Mouse (Mus musculus) heart, postnatal 14 days (tissue): Measurements from ENCODE around the gene Myh3. TPM values are rescaled to one million over a fixed set of nuclear protein-coding genes. Genes with fewer than 3 reads are reported as not detected.

Experiments used
- DNase-seq, 2 experiments: peaks; one replicate each; pipeline ENCODE4 v3.0.0; 2021 to 2022
- intact Hi-C: fragments of 180-260 bp; cut with DNase I; formaldehyde crosslinking; loops from one replicate; pipeline ENCODE4 v1.15.1; 2025
- long read RNA-seq, 2 experiments: library from polyadenylated mRNA; stranded (forward); transcript quantifications; one replicate each; pipeline ENCODE4 v2.0.0; 2021
- total RNA-seq, 2 experiments: library from RNA; stranded (reverse); gene quantifications; 2 replicates each; pipeline ENCODE4 v1.2.3; 2021

Gene Myh3
- total RNA-seq = not detected
- long read RNA-seq, experiment 1 = 0 reads
- long read RNA-seq, experiment 2 = 0 reads

DNA sequence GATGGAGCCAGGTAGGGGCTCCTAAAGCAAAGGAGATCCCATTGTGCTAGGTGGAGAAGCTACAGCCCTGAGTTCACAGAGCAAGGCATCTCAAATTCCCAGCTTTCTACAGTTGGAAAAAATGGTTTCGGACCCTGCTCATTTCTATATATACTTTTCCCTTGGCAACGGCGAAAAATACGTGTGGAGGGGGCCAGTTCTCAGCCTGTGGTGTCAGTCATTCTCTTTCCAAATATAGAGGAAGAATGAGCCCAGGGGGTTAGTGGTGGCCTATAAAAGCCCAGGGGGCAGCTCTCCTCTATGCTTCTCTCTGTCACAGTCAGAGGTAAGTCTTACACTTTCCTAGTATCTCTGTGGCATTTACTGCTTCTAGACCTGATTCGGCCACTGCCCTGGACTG is at the start of gene Myh3:
TSS of gene Myh3 (plus strand) at position 301 of the 400 bp plus-strand sequence.
- DNase-seq = no peak
- intact Hi-C loops = no loop called here

DNA sequence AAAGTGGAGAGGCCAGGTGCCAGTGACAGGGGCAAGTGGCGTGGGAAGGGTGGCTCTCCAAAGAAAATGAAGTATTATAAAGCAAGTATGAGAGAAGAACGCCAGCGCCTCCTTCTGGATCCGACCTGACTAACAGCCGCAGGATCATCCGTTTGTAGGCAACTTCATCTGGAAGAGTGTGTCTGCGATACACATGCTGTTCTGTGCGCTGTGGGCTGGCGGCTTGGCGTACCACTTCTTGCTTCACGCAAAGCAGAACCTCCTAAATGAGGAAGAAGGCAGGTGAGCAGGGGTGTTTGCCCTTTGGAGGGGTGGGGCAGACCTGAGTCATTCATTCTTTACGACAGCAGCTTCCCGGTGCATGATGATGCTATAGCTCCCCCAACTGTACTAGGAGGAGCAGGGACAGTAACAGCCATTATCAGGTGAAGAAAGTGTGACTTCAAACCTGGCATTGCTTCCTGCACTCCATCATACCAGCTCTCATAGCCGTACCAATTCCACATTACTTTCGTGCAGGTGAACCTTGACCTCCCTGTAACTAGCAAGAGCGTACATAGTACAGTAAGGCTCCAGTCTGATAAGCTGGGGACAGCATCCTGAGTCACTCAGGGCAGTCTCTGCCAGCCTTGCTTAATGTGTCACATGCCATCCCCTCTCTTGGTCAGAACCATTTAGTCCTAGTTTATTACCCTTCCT is 47.0 kb upstream of the Myh3 start:
- DNase-seq = no peak
- intact Hi-C loops = no loop called here

DNA sequence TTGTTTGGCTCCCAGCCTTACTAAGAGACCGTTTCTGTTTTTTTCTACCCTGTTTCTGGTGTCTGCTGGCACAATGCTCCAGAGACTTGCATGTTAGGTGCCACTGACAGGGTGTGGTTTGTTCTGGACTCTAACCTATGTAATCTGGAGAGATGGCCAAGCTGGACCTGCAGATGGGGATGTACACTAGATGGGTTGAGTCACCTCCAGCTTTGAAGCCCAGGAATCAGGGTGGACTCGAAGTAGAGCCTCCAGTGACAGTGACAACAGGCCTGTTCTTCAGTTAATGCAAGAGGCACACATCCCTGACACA is 46.5 kb upstream of the Myh3 start:
- DNase-seq = no peak

DNA sequence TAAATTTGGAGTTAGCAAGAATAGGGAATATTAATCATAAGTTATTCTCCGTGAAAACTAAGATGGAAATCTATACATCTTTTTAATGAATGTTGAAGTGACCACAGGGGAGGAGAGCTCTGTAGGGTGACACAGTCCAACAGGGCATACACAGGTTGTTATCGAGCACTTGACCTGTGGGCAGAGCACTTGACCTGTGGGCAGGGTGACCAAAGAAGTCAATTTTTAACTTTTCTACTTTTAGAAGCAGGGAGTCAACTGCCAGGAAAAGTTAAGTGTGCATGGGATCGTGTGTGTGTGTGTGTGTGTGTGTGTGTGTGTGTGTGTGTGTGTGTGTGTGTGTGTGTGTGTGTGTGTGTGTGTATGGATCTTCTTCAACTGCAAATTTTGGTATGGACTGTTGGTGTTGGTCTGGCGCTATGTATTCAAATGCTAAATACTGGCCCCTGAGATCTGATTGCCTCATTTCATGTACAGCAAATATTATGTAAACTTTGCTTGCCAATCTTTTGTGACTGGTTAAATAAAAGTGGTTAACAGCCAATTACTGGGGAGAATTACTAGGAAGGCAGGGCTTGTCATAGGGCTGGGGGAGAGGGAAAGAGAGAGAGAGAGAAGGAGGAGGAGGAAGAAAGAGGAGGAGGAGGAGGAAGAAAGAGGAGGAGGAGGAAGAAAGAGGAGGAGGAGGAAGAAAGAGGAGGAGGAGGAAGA is 43.2 kb upstream of the Myh3 start:
- intact Hi-C loops = no loop called here
- DNase-seq = no peak

More for the DNA sequence above, 46.5 kb upstream of the Myh3 start:
- intact Hi-C loops = no loop called here

GRCm38 (mm10) chr11:67036229-67036628 is 41.9 kb upstream of the Myh3 start:
- DNase-seq = no peak
- intact Hi-C loops = no loop called here

GRCm38 (mm10) chr11:67036892-67037291 is 41.2 kb upstream of the Myh3 start:
- no peak for DNase-seq
- intact Hi-C loops = no loop called here

- intact Hi-C loops = no loop called here
- DNase-seq = no peak
These were observed 38.3 kb upstream of the Myh3 start for GRCm38 (mm10) chr11:67039799-67040198.

DNA sequence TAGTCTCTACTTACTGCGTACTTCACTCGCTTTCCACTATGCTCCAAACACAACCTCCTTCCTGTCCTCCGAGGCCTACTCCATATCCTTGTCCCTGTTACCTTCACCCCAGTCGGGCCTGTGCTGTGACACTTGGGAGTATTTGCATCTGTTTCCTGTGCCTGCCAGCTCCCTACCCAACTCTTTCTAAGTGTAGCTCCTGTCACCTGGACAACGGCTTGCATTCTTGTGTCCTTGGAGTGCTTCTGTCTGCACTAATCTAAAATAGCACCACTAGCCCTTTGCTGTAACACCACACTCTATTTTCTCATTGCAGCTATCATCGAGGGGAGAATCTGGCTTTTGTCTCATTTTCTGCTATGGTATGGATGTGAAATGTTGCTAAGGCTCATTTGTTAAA is 37.6 kb upstream of the Myh3 start:
- no peak for DNase-seq
- intact Hi-C loops = no loop called here

- no peak for DNase-seq
- intact Hi-C loops = no loop called here
These were observed 35.1 kb upstream of the Myh3 start for GRCm38 (mm10) chr11:67043007-67043406.

DNA sequence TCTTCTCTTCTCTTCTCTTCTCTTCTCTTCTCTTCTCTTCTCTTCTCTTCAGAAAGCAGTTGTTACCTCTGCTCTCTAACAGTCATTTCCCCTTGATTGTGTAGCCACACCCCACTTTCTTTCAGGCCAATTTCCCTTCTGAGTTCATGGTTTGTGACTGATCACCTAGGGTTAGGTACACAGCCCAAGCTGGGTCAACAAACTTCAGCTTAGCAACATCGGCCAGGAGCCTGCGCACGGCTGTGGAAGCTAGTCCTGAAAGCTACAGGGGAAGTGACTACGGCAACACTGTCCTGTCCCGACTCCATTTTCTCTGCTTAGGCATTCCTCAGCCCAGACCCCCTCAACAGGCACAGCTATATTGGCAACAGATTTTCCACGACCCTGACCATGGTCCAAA is 33.1 kb upstream of the Myh3 start:
- DNase-seq = no peak
- intact Hi-C loops = no loop called here

DNA sequence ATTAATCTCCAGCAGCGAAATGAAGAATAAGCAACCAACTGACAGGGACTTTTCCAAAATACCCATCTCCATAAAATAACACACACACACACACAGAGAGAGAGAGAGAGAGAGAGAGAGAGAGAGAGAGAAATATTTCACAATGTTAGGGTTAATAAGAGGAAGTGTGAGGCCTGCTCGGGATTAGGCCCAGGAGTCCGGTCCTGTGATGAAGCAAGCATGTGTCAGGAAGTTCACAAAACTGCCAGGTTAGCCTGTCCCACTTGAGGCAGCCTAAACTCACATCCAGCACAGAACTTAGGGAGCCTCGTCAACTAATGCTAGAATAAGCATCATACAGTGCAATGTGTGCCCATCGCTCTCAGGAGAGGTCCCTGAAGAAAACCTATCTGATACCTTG is 30.9 kb upstream of the Myh3 start:
- intact Hi-C loops = no loop called here
- no peak for DNase-seq

DNA sequence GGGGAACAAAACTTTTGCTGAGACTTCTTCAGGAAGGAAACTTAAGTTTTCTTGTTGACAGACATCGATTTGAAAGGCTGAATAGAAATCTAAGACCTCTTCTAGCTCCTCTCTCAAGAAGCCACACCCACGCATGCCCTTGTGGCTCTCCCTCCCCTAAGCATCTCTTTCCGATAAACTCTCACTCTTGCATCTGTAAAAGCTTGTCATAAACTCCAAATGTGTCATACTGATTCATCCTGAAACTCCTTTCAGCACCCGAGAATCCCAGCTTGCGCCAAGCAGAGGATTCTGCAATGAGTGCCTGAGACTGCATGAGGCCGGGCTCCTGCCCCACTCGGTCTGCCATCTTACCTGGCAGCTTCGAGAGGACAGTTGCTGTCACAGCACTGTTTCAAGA is 29.6 kb upstream of the Myh3 start:
- DNase-seq = no peak
- intact Hi-C loops = no loop called here

DNA sequence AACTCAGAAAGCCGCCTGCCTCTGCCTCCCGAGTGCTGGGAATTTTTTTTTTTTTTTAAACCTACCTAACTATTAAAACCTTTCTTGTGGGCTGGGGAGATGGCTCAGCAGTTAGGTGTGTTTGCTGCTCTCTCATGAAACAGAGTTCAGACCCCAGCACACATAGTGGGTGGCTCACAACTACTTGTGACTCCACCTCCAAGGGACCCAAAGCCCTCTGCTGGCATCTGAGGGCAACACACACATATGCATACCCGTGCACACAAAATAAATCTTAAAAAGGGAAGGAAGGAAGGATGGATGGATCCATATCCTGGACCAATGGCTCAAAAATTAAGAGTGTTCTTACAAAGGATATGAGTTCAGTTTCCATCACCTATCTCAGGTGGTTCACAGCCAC is 28.8 kb upstream of the Myh3 start:
- intact Hi-C loops = no loop called here

DNA sequence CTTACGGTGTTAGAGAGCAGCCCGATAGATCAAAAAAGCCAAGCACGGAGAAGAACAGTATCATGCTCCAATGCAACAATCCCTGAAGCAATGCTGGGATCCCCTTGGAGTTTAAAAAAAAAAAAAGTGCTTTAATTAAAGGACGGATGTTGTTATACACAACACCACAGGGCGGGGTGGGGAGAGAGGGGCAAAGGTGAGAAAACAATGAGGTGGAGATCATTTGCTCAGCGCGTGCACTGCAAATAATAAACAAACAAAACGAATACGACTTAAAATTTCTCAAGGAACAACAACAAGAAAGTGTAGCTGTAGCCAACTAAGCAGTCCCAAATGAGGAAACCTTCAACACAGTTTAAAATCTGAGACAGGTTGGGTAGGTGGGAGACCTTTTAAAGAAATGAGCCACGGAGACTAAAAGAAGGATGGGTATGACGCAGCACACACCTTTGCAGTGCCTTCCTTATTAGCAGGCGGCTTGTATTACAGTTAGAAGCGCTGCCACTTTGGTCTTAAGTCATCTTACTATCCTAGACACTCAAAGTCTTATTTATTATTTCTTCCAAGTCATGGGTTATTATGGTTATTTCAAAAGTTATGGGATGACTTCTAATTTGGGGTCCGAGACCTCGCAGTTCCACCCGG is 26.3 kb upstream of the Myh3 start:
- intact Hi-C loops = loop anchor here (1.0 kb wide), 1 partner anchor 26 kb away; the partner anchor contains the start of gene Tmem220
- no peak for DNase-seq

More for the DNA sequence above, 28.8 kb upstream of the Myh3 start:
- DNase-seq = no peak

DNA sequence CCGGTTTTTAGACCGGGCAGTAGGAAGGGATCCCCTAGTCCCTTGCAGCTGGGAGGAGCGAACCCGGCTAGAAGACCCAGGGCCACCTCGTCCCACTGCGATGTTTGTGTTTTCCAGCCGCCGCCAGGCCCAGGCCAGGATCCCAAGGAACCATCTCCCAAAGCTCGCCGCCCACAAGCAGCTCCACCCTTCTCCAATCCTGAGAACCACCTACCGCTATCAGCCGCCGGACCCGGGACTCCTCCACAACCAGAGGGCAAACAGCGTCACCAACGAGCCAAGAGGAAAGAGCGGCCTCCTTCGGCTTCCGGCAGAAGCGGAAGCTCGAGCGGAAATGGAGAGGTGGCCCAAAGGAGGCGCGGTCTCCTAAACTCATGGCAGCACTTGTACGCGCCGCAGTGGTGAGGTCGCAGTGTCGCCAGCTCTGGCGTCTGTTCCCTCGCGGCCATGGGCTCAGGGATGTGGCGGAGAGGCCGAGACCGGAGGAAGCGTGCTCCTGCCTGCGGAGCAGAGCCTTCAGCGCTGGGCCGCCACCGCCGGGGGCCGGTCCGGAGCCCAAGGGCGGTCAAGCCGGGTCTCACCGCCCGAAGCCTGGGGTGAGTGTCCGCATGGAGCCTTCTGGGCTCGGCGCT is 25.7 kb upstream of the Myh3 start, which contains the start of the genes Adprm and Sco1:
TSS of gene Adprm (minus strand) at position 274 of the 632 bp plus-strand sequence.
TSS of gene Sco1 (plus strand) at position 350 of the 632 bp plus-strand sequence.
- intact Hi-C loops = loop anchor here (1.0 kb wide), 1 partner anchor 27 kb away; the partner anchor contains the start of gene Tmem220
- DNase-seq = peak; percentile 88 to 90

DNA sequence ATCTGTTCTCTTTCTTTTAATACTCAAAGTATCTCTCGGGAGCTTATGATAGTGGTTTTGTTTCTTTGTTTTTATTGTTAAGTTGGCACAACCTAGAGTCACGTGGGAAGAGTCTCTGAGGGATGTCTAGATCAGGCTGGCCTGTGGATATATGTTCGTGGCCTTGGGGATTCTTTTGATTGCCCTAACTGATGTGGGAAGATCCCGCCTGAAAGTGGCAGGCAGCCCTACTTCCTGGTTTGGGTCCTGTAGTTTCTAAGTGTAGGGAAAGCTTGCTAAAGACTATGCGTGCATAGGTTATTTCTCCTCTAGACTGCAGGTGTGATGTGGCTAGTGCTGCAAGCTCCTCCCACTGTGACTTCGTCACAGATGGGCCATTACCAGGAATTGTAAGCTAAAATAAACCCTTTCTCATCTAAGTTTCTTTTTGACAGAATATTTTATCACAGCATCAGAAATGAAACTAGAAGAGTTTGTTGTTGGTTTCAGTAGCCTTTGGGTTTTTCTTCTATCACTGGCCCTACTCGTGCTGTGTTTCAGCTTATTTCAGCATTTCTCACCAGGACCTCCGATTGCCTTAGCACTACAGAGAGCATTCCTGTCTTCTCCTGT is 23.2 kb upstream of the Myh3 start:
- intact Hi-C loops = no loop called here
- DNase-seq = no peak

- intact Hi-C loops = no loop called here
- no peak for DNase-seq
These were observed 16.8 kb upstream of the Myh3 start for GRCm38 (mm10) chr11:67061311-67061710.

DNA sequence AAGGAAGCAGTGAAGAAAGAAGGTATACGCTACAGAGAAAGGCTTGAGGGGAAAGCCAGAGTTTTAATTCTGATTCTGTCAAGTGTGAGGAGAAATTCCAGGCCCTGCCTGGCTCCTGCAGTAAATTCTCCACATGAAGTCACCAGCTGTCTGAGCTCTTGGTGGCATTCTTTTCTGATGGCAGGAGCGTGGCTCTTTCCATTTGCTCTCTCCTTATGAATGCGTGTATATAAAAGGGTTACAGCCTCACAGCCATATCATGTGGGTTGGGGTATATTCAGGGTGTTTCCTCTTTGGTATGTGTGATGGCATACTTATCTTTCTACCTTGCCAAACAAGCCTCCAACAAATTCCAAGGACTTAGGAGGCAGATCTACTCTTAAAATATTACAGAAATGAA is 15.4 kb upstream of the Myh3 start:
- no peak for DNase-seq
- intact Hi-C loops = no loop called here

DNA sequence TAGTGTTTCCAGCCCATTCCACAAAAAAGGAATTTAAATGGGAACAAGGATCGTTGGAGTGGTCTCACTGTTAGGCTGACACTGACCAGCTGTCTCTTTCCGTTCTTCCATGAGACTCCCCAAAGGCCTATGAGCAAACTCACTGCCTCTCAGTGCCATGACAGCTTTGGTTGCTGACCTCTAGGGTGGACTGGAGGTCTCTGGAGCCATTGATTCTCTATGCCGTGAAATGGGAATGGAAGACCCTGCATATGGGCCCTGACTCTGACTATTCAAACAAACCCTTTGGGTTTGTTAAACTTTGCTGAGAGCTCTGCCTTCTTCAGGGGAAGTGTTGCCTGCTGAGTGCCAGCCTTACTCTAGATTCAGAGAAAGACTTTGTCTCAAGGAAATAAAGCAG is 10.4 kb upstream of the Myh3 start:
- no peak for DNase-seq
- intact Hi-C loops = no loop called here

GRCm38 (mm10) chr11:67072615-67073130 is 5.4 kb upstream of the Myh3 start:
- no peak for DNase-seq
- intact Hi-C loops = no loop called here
